Mouse (Mus musculus) testis, adult 2 months (tissue): ENCODE measurements around the gene Phf2. TPM values are rescaled to one million over a fixed set of nuclear protein-coding genes. Genes with fewer than 3 reads are reported as not detected.

ENCODE experiments used
- H3K27ac ChIP-seq: fragments of 200-500 bp; 2 replicates; pipeline ENCODE4 v1.5.1; 2012; ENCODE audit warnings: low read depth, low read length; ENCODE audit not compliant: control insufficient read depth, insufficient read depth
- H3K27me3 ChIP-seq: fragments of 200-500 bp; 2 replicates; pipeline ENCODE4 v1.6.1; 2012; ENCODE audit warnings: mild to moderate bottlenecking, low read length, moderate library complexity; ENCODE audit not compliant: control insufficient read depth, insufficient read depth
- H3K36me3 ChIP-seq: fragments of 200-500 bp; 2 replicates; pipeline ENCODE4 v1.6.1; 2012; ENCODE audit warnings: mild to moderate bottlenecking, low read length; ENCODE audit not compliant: control insufficient read depth, insufficient read depth
- H3K4me1 ChIP-seq: fragments of 200-500 bp; 2 replicates; pipeline ENCODE4 v1.6.1; 2012; ENCODE audit warnings: low read length; ENCODE audit not compliant: control insufficient read depth, insufficient read depth
- H3K4me3 ChIP-seq: fragments of 200-500 bp; 2 replicates; pipeline ENCODE4 v1.5.1; 2012; ENCODE audit warnings: low read depth, mild to moderate bottlenecking, low read length, moderate library complexity, mixed read lengths; ENCODE audit not compliant: control insufficient read depth
- CTCF ChIP-seq: fragments of 200-500 bp; IDR thresholded peaks from 2 replicates; pipeline ENCODE4 v1.5.1; 2012; ENCODE audit warnings: low read depth, mild to moderate bottlenecking, inconsistent platforms, low read length, moderate library complexity; ENCODE audit not compliant: control insufficient read depth, insufficient read depth, insufficient replicate concordance
- POLR2A ChIP-seq: fragments of 200-500 bp; IDR thresholded peaks from 2 replicates; pipeline ENCODE4 v1.6.1; 2012; ENCODE audit warnings: low read depth, mild to moderate bottlenecking, inconsistent platforms, low read length, moderate library complexity; ENCODE audit not compliant: control insufficient read depth
- polyA plus RNA-seq: library from polyadenylated mRNA; depleted of rRNA; stranded (reverse); fragments of >200 nt; gene quantifications from 2 replicates; pipeline ENCODE4 v1.2.3, GENCODE M21; 2012

Gene Phf2
- polyA plus RNA-seq, 1 experiment = 21.0 TPM

- Histone ChIP-seq H3K36me3 (no peaks in the 10 kb centered on the region), H3K27ac (no peak overlapping the region), H3K27me3 (no peaks in the 10 kb centered on the region), H3K4me3 (no peak overlapping the region), H3K4me1 (no peaks in the 10 kb centered on the region; the same call in 1 of the 2 replicates)
- TF ChIP-seq POLR2A (no peak), CTCF (no peak)
These were observed 86.8 kb downstream of the Phf2 start for GRCm38 (mm10) chr13:48784151-48784550.

GRCm38 (mm10) chr13:48782727-48783725, 87.9 kb downstream of the Phf2 start:
- Histone ChIP-seq H3K4me3 (no peak overlapping the region), H3K4me1 (no peaks in the 10 kb centered on the region; the same call in 1 of the 2 replicates), H3K27ac (no peak overlapping the region), H3K27me3 (no peaks in the 10 kb centered on the region), H3K36me3 (no peaks in the 10 kb centered on the region)
- no peak for TF ChIP-seq CTCF
- TF ChIP-seq POLR2A = no peak

GRCm38 (mm10) chr13:48780345-48781010, 90.4 kb downstream of the Phf2 start:
- no peak for TF ChIP-seq CTCF
- TF ChIP-seq POLR2A = no peak
- H3K27ac ChIP-seq = no peak overlapping the region
- no peaks in the 10 kb centered on the region for H3K27me3 ChIP-seq
- no peaks in the 10 kb centered on the region; the same call in 1 of the 2 replicates for H3K4me1 ChIP-seq
- H3K36me3 ChIP-seq = no peaks in the 10 kb centered on the region
- H3K4me3 ChIP-seq = no peak overlapping the region

- no peaks in the 10 kb centered on the region for H3K36me3 ChIP-seq
- no peak overlapping the region for H3K27ac ChIP-seq
- no peaks in the 10 kb centered on the region; the same call in 1 of the 2 replicates for H3K4me1 ChIP-seq
- H3K27me3 ChIP-seq = no peaks in the 10 kb centered on the region
- no peak for TF ChIP-seq CTCF
- no peak for TF ChIP-seq POLR2A
- no peak overlapping the region for H3K4me3 ChIP-seq
These were observed 91.2 kb downstream of the Phf2 start for GRCm38 (mm10) chr13:48779592-48780344.

- Histone ChIP-seq H3K4me1 (no peaks in the 10 kb centered on the region; the same call in 1 of the 2 replicates), H3K4me3 (no peak overlapping the region), H3K27ac (no peak overlapping the region), H3K36me3 (no peaks in the 10 kb centered on the region), H3K27me3 (no peaks in the 10 kb centered on the region)
- no peak for TF ChIP-seq POLR2A
- TF ChIP-seq CTCF = no peak
These were observed 92.8 kb downstream of the Phf2 start for GRCm38 (mm10) chr13:48778138-48778537.

GRCm38 (mm10) chr13:48774506-48774905, 96.4 kb downstream of the Phf2 start:
- no peaks in the 10 kb centered on the region for H3K4me1 ChIP-seq
- H3K36me3 ChIP-seq = no peaks in the 10 kb centered on the region
- TF ChIP-seq CTCF (no peak), POLR2A (no peak)
- H3K27me3 ChIP-seq = no peaks in the 10 kb centered on the region
- H3K27ac ChIP-seq = no peak overlapping the region
- no peak overlapping the region for H3K4me3 ChIP-seq

- TF ChIP-seq POLR2A (no peak), CTCF (no peak)
- H3K36me3 ChIP-seq = no peaks in the 10 kb centered on the region
- no peaks in the 10 kb centered on the region for H3K27me3 ChIP-seq
- no peak overlapping the region for H3K27ac ChIP-seq
- H3K4me3 ChIP-seq = no peak overlapping the region
- H3K4me1 ChIP-seq = no peaks in the 10 kb centered on the region
These were observed 102.8 kb downstream of the Phf2 start for GRCm38 (mm10) chr13:48768109-48768508.
